Mouse (Mus musculus) E14TG2a.4 (cell line): ENCODE results near the gene Slc39a11.

Experiments used
- CTCF ChIP-seq: conservative IDR thresholded peaks from 2 replicates; pipeline ENCODE4 v1.5.1; 2014; ENCODE audit warnings: low read length
- NANOG ChIP-seq: IDR thresholded peaks from 2 replicates; pipeline ENCODE4 v1.6.1; 2014; ENCODE audit warnings: borderline replicate concordance, low read length, mixed read lengths
- POU5F1 ChIP-seq: IDR thresholded peaks from 2 replicates; pipeline ENCODE4 v1.6.1; 2014; ENCODE audit warnings: low read length, borderline replicate concordance

DNA sequence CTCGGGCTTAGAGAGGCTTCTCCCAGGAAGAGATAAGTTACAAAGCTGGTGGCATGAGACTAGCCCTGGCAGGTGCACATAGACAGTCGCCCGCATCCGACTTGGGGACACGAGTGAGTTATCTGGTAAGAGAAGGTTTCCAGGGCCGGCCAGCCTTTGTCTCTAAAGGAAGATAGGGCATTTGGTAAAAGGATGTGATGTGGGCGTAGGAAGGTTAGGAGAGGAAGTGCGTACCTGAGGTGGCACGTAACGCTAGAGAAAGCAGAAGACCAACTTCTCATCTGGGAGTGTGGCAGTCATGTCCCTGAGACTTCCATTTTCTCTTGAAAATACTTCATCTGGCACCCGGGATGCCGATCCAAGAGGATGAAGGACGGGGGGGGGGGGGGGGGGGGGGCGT, 441.9 kb downstream of the Slc39a11 start:
- TF ChIP-seq CTCF (no peak), POU5F1 (no peak), NANOG (no peak)
